Mouse (Mus musculus): Measurements from ENCODE around the gene Shisal2a. TPM values are rescaled to one million over a fixed set of nuclear protein-coding genes. Genes with fewer than 3 reads are reported as not detected.
A peak's percentile ranks its signal among the peaks of the same experiment; 100 is the strongest.

Gene Shisal2a
- polyA plus RNA-seq, 1 experiment from 2014 or later: 3.6 TPM

DNA sequence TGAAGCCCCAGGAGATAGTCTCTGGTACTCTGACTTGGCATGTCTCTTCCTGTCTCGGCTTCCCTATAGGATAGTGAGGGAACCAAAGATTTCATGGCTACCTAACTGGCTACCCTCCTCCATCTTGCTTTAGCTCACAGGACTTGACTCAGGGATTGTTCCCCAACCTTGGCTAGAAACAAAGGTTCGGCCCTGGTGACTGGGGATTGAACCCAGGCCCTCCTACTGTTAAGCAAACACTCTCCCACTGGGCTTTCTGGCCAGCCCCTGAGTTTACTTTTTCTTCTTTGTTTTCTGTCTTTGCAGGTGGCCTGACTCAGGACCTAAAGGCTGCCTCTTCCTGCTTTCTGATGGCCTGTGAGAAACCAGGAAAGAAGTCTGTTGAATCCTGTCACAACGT is 45.3 kb downstream of the Shisal2a start:
- H3K4me2 ChIP-seq (ENCODE audit: low read length): no peak overlapping the region
- DNase-seq (ENCODE audit: low spot score) (no peak), ATAC-seq (no peak)
- peaks cover 40% of the 10 kb centered on the region for H3K36me3 ChIP-seq (ENCODE audit: control insufficient read depth, insufficient read depth, low read length)
- no peaks in the 10 kb centered on the region for H3K9me3 ChIP-seq (replicated peaks; ENCODE audit: control insufficient read depth, low read length)
- no peaks in the 10 kb centered on the region for H3K27me3 ChIP-seq (replicated peaks; ENCODE audit: control insufficient read depth, insufficient read depth, low read length)
- no peak overlapping the region for H3K4me3 ChIP-seq (ENCODE audit: low read depth, low read length)
- no peak overlapping the region for H3K27ac ChIP-seq (ENCODE audit: low read depth, low read length)
- no peaks in the 10 kb centered on the region for H3K4me1 ChIP-seq (ENCODE audit: control insufficient read depth, insufficient read depth, low read length)
- WGBS: 34% methylated on average over 3 of the region's 3 CpGs
- no peak overlapping the region for H3K9ac ChIP-seq (ENCODE audit: low read length)

DNA sequence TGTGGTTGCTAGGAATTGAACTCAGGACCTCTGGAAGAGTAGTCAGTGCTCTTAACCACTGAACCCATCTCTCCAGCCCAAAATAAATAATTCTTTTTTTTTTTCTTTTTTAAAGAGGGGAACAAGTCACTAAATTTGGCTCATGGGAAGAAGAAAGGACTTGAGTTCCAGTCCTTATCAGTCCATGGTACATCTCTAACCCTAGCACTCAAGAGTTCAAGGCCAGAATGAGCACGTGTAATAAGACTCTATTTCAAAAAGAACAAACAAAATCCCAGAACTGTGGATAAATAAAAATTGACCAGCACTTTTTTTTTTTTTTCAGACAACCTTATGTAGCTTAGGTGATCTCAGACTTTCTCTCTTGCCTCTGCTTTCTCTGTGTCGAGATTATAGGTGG is 46.4 kb downstream of the Shisal2a start:
- Histone ChIP-seq H3K4me2 (ENCODE audit: low read length) (no peak overlapping the region), H3K36me3 (ENCODE audit: control insufficient read depth, insufficient read depth, low read length) (peaks cover 46% of the 10 kb centered on the region), H3K27me3 (replicated peaks; ENCODE audit: control insufficient read depth, insufficient read depth, low read length) (no peaks in the 10 kb centered on the region), H3K9me3 (replicated peaks; ENCODE audit: control insufficient read depth, low read length) (no peaks in the 10 kb centered on the region), H3K4me1 (ENCODE audit: control insufficient read depth, insufficient read depth, low read length) (no peaks in the 10 kb centered on the region), H3K9ac (ENCODE audit: low read length) (no peak overlapping the region), H3K4me3 (ENCODE audit: low read depth, low read length) (no peak overlapping the region), H3K27ac (ENCODE audit: low read depth, low read length) (no peak overlapping the region)
- ATAC-seq (no peak), DNase-seq (ENCODE audit: low spot score) (no peak)
- 79% methylated on average over 2 of the region's 2 CpGs for WGBS

DNA sequence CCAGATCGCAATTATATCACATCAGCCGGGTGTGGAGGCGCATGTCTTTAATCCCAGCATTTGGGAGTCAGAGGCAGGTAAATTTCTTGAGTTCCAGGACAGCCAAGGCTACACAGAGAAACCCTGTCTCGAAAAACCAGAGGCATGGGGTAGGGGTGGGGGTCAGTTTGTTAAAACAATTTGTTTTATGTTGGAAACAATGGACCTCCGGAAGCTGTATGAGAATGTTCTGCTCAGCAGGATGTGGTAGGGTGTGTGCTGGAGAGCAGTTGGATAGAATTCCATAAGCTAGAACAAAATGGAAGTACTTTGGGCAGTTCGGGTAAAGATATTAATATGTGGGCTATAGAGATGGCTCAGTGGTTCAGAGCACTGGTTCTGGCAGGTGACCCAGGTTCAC is 47.7 kb downstream of the Shisal2a start:
- DNase-seq (ENCODE audit: low spot score): no peak
- WGBS: 93% methylated on average over 6 of the region's 6 CpGs
- no peaks in the 10 kb centered on the region for H3K27me3 ChIP-seq (replicated peaks; ENCODE audit: control insufficient read depth, insufficient read depth, low read length)

DNA sequence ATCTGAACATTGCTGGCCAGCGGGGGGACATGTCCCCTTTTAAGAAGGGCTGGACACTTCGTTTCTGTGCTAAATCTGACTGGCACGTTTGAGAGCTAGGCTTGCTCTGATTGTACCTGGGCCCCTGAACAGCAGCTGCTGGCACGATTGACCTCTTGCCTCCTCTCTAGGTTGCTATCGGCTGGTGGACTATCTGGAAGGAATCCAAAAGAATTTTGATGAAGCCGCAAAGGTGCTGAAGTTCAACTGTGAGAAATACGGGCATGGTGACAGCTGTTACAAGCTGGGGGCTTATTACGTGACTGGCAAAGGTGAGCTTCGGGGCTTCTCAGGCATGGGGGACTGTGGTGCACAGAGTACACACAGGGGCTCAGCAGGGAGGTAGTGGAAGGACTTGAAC is 51.1 kb downstream of the Shisal2a start:
- DNase-seq (ENCODE audit: low spot score) (no peak), ATAC-seq (no peak)
- no peaks in the 10 kb centered on the region for H3K27me3 ChIP-seq (replicated peaks; ENCODE audit: control insufficient read depth, insufficient read depth, low read length)
- H3K4me1 ChIP-seq (ENCODE audit: control insufficient read depth, insufficient read depth, low read length): 0 out of 2 replicates have a peak, but pooled peaks cover 2% of the 10 kb centered on the region
- peaks cover 34% of the 10 kb centered on the region for H3K36me3 ChIP-seq (ENCODE audit: control insufficient read depth, insufficient read depth, low read length)
- no peaks in the 10 kb centered on the region for H3K9me3 ChIP-seq (replicated peaks; ENCODE audit: control insufficient read depth, low read length)
- WGBS: 87% methylated on average over 9 of the region's 9 CpGs
- H3K4me3 ChIP-seq (ENCODE audit: low read depth, low read length): no peak overlapping the region
- no peak overlapping the region for H3K9ac ChIP-seq (ENCODE audit: low read length)
- no peak overlapping the region for H3K27ac ChIP-seq (ENCODE audit: low read depth, low read length)
- H3K4me2 ChIP-seq (ENCODE audit: low read length): no peak overlapping the region

More for the DNA sequence above, 47.7 kb downstream of the Shisal2a start:
- Histone ChIP-seq H3K9ac (ENCODE audit: low read length) (no peak overlapping the region), H3K36me3 (ENCODE audit: control insufficient read depth, insufficient read depth, low read length) (peaks cover 48% of the 10 kb centered on the region), H3K9me3 (replicated peaks; ENCODE audit: control insufficient read depth, low read length) (no peaks in the 10 kb centered on the region), H3K4me3 (ENCODE audit: low read depth, low read length) (no peak overlapping the region), H3K4me2 (ENCODE audit: low read length) (no peak overlapping the region), H3K4me1 (ENCODE audit: control insufficient read depth, insufficient read depth, low read length) (no peaks in the 10 kb centered on the region), H3K27ac (ENCODE audit: low read depth, low read length) (no peak overlapping the region)
- no peak for ATAC-seq

DNA sequence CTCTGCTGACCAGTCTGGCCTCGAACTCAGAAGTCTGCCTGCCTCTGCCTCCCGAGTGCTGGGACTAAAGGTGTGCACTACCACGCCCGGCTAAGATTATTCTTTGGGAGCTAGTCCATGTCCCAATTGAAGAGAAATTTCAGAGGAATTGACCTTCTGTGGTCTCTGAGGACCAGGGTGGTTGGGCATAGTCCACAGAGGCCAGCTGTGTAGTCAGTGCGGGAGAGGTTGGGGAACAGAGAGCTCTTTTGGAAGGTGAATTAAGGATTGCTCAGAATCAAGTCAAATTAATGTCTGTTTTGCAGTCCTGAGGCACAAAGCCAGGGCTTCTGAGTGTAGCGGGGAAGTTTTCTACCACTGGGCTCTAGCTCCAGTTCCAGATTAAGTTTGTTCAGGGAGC is 53.3 kb downstream of the Shisal2a start:
- peaks cover 22% of the 10 kb centered on the region; the same call in 1 of the 2 replicates for H3K36me3 ChIP-seq (ENCODE audit: control insufficient read depth, insufficient read depth, low read length)
- H3K4me2 ChIP-seq (ENCODE audit: low read length): no peak overlapping the region
- DNase-seq (ENCODE audit: low spot score) (no peak), ATAC-seq (no peak)
- no peak overlapping the region for H3K9ac ChIP-seq (ENCODE audit: low read length)
- H3K9me3 ChIP-seq (replicated peaks; ENCODE audit: control insufficient read depth, low read length): no peaks in the 10 kb centered on the region
- H3K27me3 ChIP-seq (replicated peaks; ENCODE audit: control insufficient read depth, insufficient read depth, low read length): no peaks in the 10 kb centered on the region
- 96% methylated on average over 6 of the region's 6 CpGs for WGBS
- H3K4me3 ChIP-seq (ENCODE audit: low read depth, low read length): no peak overlapping the region
- 0 out of 2 replicates have a peak, but pooled peaks cover 2% of the 10 kb centered on the region for H3K4me1 ChIP-seq (ENCODE audit: control insufficient read depth, insufficient read depth, low read length)
- no peak overlapping the region for H3K27ac ChIP-seq (ENCODE audit: low read depth, low read length)

DNA sequence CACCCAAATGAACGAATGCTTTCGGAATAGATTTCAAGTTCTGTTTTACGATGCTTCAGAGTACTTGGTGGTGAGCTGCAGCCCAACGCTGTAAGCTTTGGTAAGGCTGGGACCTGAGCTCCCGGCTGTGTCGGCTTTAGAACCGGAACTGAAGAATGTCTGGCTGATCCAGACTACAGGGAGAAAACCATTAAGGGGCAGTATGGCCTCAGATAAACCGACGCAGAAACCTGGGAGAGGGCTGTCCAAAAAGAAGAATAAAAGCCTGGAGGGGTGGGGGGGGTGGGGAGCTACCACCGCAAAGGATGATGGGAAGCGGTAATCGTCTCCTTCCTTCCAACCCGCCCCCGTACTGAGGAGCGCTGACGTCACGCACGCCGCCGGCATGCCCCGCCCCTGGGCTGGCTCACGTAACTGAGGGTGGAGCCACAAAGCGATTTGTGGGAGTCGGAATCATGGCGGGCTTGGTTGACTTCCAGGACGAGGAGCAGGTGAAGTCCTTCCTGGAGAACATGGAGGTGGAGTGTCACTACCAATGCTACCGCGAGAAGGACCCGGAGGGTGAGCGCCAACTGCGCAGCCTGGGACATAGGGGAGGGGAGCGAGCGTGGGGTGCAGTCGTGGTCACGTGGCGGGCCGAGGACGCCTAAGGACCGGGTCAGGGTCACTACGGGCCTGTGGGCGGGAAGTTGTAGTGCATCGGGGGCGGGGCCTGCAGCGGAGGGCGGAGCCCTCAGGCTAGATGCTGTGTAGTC is 55.2 kb downstream of the Shisal2a start, which contains the start of gene Coa7:
Gene Coa7, plus strand, starts transcription at position 411 of the 755 bp plus-strand sequence.
- ATAC-seq: peak; percentile 94
- H3K4me3 ChIP-seq (ENCODE audit: low read depth, low read length): peak within 1 kb of the TSS; percentile 67
- 0 out of 2 replicates have a peak, but pooled peaks cover 9% of the 10 kb centered on the region for H3K36me3 ChIP-seq (ENCODE audit: control insufficient read depth, insufficient read depth, low read length)
- no peaks in the 10 kb centered on the region for H3K27me3 ChIP-seq (replicated peaks; ENCODE audit: control insufficient read depth, insufficient read depth, low read length)
- H3K4me1 ChIP-seq (ENCODE audit: control insufficient read depth, insufficient read depth, low read length): 0 out of 2 replicates have a peak, but pooled peaks cover 2% of the 10 kb centered on the region
- H3K4me2 ChIP-seq (ENCODE audit: low read length): peak within 1 kb of the TSS; percentile 54
- DNase-seq (ENCODE audit: low spot score): peak; percentile 98
- peak within 1 kb of the TSS; percentile 92 for H3K27ac ChIP-seq (ENCODE audit: low read depth, low read length)
- peak within 1 kb of the TSS; percentile 68 for H3K9ac ChIP-seq (ENCODE audit: low read length)
- H3K9me3 ChIP-seq (replicated peaks; ENCODE audit: control insufficient read depth, low read length): no peaks in the 10 kb centered on the region
- WGBS: under 1% methylated on average over 43 of the region's 45 CpGs

DNA sequence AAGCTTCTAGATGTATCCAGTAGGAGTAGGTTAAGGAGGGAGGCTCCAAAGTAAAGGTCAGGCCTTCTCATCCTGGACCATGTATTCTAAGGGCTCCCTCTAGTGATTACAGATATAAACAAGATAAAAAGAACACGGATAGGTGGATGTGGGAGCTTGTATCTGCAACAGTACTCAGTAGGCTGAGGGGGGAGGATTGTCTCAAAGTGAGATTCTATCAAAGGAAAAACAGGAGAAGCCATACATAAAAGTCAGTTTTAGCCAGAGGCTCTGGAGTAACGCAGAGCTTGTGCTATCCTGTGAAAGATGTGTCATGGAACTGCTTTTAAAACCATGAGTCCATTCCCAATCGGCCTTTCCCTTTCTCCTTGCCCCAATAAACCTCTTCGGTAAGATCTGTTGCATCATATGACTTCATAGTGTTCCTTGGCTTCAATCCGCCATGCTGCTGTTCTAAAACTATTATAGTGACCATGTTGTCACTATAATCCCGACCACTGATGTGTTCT is 56.0 kb downstream of the Shisal2a start:
- ATAC-seq (no peak), DNase-seq (ENCODE audit: low spot score) (peak; percentile 69)
- 45% methylated on average over 6 of the region's 6 CpGs for WGBS
- H3K9me3 ChIP-seq (replicated peaks; ENCODE audit: control insufficient read depth, low read length): no peaks in the 10 kb centered on the region
- H3K4me3 ChIP-seq (ENCODE audit: low read depth, low read length): peak overlapping the region; percentile 67
- H3K4me1 ChIP-seq (ENCODE audit: control insufficient read depth, insufficient read depth, low read length): 0 out of 2 replicates have a peak, but pooled peaks cover 2% of the 10 kb centered on the region
- 0 out of 2 replicates have a peak, but pooled peaks cover 3% of the 10 kb centered on the region for H3K36me3 ChIP-seq (ENCODE audit: control insufficient read depth, insufficient read depth, low read length)
- peak overlapping the region; percentile 92 for H3K27ac ChIP-seq (ENCODE audit: low read depth, low read length)
- H3K27me3 ChIP-seq (replicated peaks; ENCODE audit: control insufficient read depth, insufficient read depth, low read length): no peaks in the 10 kb centered on the region
- H3K9ac ChIP-seq (ENCODE audit: low read length): peak overlapping the region; percentile 63
- peak overlapping the region; percentile 54 for H3K4me2 ChIP-seq (ENCODE audit: low read length)

DNA sequence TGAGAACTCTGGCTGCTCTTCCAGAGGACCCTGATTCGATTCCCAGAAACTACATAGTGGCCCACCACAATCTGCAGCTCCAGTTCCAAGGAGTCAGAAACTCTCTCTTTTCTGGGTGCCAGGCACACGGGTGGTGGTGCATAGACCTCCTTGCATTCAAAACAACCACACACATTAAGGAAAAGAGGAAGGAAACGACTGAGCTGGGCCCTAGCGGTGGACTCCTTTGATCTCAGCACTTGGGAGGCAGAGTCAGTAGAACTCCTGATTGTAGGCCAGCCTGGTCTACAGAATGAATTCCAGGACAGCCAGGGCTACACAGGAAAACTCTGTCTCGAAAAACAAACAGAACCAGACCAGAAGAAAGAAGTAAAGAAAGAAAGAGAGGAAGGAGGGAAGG is 59.6 kb downstream of the Shisal2a start:
- Histone ChIP-seq H3K4me1 (ENCODE audit: control insufficient read depth, insufficient read depth, low read length) (no peaks in the 10 kb centered on the region), H3K9ac (ENCODE audit: low read length) (no peak overlapping the region), H3K27me3 (replicated peaks; ENCODE audit: control insufficient read depth, insufficient read depth, low read length) (no peaks in the 10 kb centered on the region), H3K4me2 (ENCODE audit: low read length) (no peak overlapping the region), H3K4me3 (ENCODE audit: low read depth, low read length) (no peak overlapping the region), H3K9me3 (replicated peaks; ENCODE audit: control insufficient read depth, low read length) (0 out of 2 replicates have a peak, but pooled peaks cover 3% of the 10 kb centered on the region), H3K36me3 (ENCODE audit: control insufficient read depth, insufficient read depth, low read length) (no peaks in the 10 kb centered on the region), H3K27ac (ENCODE audit: low read depth, low read length) (no peak overlapping the region)
- no peak for DNase-seq (ENCODE audit: low spot score)
- 70% methylated on average over 5 of the region's 5 CpGs for whole genome bisulfite sequencing
- no peak for ATAC-seq

All from forebrain, embryonic 14.5 days (tissue).